In the genomic region with DNA sequence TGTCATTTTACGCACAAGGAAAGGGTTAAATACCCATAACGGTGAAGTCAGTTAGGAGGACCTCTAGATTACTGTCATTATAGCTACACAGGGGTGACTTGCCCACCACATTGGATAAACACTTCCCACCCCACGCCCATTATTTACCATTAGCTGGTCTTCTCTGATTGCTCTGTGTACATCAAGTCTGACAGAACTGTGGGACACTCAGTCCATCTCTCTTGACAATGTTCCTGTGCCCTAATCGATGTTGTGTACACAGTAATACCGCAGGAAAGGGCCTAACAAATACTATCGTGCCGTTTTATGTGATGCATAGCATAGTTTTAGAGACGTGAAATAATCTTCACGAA, we compare ENCODE assay signal across 8 mouse cellular contexts. TPM values are rescaled to one million over a fixed set of nuclear protein-coding genes. Genes with fewer than 3 reads are reported as not detected.
DNase-seq lines count a peak whose midpoint lies in the region; ATAC-seq and TF ChIP-seq lines count a peak whose summit lies in the region.

No protein-coding gene starts in this region.

- peak overlapping the region; percentile 87 for H3K4me2 ChIP-seq in heart, embryonic 11.5 days

- H3K9me3 ChIP-seq in heart, embryonic 11.5 days (replicated peaks; ENCODE audit: control insufficient read depth, low read length): no peaks in the 10 kb centered on the region
- H3K9me3 ChIP-seq in ES-E14 (ENCODE audit: control insufficient read depth, insufficient read depth, low read depth, low read length): no peaks in the 10 kb centered on the region
- H3K9me3 ChIP-seq in hindbrain, embryonic 10.5 days: no peaks in the 10 kb centered on the region

- H3K4me1 ChIP-seq in heart, embryonic 11.5 days (ENCODE audit: control insufficient read depth, insufficient read depth, low read length): peaks cover 7% of the 10 kb centered on the region; the same call in 1 of the 2 replicates
- peaks cover 6 to 9% of the 10 kb centered on the region in 2 experiments; a peak in 3 of 4 replicates for H3K4me1 ChIP-seq in ES-E14 (ENCODE audit: control insufficient read depth in 2 of 2, insufficient read depth in 2 of 2, low read length in 2 of 2, poor library complexity in 1 of 2)
- peaks cover 28% of the 10 kb centered on the region for H3K4me1 ChIP-seq in hindbrain, embryonic 10.5 days (replicated peaks)

- no peaks in the 10 kb centered on the region for H3K36me3 ChIP-seq in heart, embryonic 11.5 days (ENCODE audit: control insufficient read depth, insufficient read depth, low read length)
- no peaks in the 10 kb centered on the region for H3K36me3 ChIP-seq in ES-E14 (ENCODE audit: control insufficient read depth, insufficient read depth, low read length, poor library complexity, severe bottlenecking)
- H3K36me3 ChIP-seq in hindbrain, embryonic 10.5 days: no peaks in the 10 kb centered on the region

- H3K9ac ChIP-seq in heart, embryonic 11.5 days (ENCODE audit: low read depth, low read length): peak overlapping the region; percentile 92
- peak overlapping the region; percentile 77; the same call in 1 of the 2 replicates for H3K9ac ChIP-seq in ES-E14 (ENCODE audit: insufficient read depth, low read depth, low read length, poor library complexity, severe bottlenecking)

- H3K27me3 ChIP-seq in heart, embryonic 11.5 days (ENCODE audit: control insufficient read depth, insufficient read depth, low read length): no peaks in the 10 kb centered on the region
- no peaks in the 10 kb centered on the region for H3K27me3 ChIP-seq in hindbrain, embryonic 10.5 days (ENCODE audit: insufficient read depth, poor library complexity, severe bottlenecking)

- peak overlapping the region; percentile 93 for H3K4me3 ChIP-seq in heart, embryonic 11.5 days (ENCODE audit: low read depth, low read length)
- peak overlapping the region; percentile 76 to 95 for H3K4me3 ChIP-seq in ES-E14 (ENCODE audit: insufficient read depth in 1 of 2, low read depth in 1 of 2, low read length in 2 of 2, poor library complexity in 1 of 2, severe bottlenecking in 1 of 2)
- peak overlapping the region; percentile 81 for H3K4me3 ChIP-seq in hindbrain, embryonic 10.5 days

- in situ Hi-C loops in ES-E14 (cut with MboI; ENCODE audit: low sequenced_read_pairs in 2 of 2, unreplicated experiment in 2 of 2): no loop called here

- whole genome bisulfite sequencing in heart, embryonic 11.5 days (ENCODE audit: insufficient replicate concordance): 7% methylated on average over 9 of the region's 9 CpGs
- WGBS in hindbrain, embryonic 10.5 days: 7% methylated on average over 9 of the region's 9 CpGs

- 0 out of 2 replicates have a peak, but pooled peaks have one; percentile 18 for ATAC-seq in heart, embryonic 11.5 days (replicated peaks; ENCODE audit: insufficient number of reproducible peaks, low FRiP score, low TSS enrichment)
- peak; percentile 19 for ATAC-seq in megakaryocyte, adult 5-6 weeks (ENCODE audit: poor library complexity, severe bottlenecking)

- DNase-seq in heart, adult 8-10 months (ENCODE audit: low spot score): no peak
- DNase-seq in ES-E14 (ENCODE audit: low read depth, low spot score): no peak
- no peak for DNase-seq in hindbrain, embryonic 10.5 days (ENCODE audit: low spot score)
- no peak for DNase-seq in embryo, embryonic 11 days
- no peak for DNase-seq in MN1 (ENCODE audit: low spot score)
- DNase-seq in thymus, postnatal 10 days (ENCODE audit: low spot score in 2 of 2): no peak

- H3K27ac ChIP-seq in heart, embryonic 11.5 days (ENCODE audit: low read depth, low read length): peak overlapping the region; percentile 57
- no peak overlapping the region; the same call in 1 of the 2 replicates for H3K27ac ChIP-seq in ES-E14 (ENCODE audit: insufficient read depth, low read depth, low read length, poor library complexity, severe bottlenecking)
- H3K27ac ChIP-seq in hindbrain, embryonic 10.5 days: peak overlapping the region; percentile 94

TF ChIP-seq in ES-E14, 5 proteins besides CTCF, POLR2A, EP300 and RAD21:
- 0 out of 2 replicates have a peak, but pooled peaks have one; percentile 37 for TF ChIP-seq ZNF384 (IDR thresholded peaks at IDR 0.05; ENCODE audit: low read depth, low read length)
- TF ChIP-seq MAFK (IDR thresholded peaks at IDR 0.05; ENCODE audit: insufficient read depth, low read depth, low read length): no peak
- no peak for TF ChIP-seq ZC3H11A (IDR thresholded peaks at IDR 0.05; ENCODE audit: borderline replicate concordance, low read depth, low read length)
- TF ChIP-seq CHD2 (IDR thresholded peaks at IDR 0.05; ENCODE audit: low read depth, low read length): no peak
- no peak for TF ChIP-seq HCFC1 (IDR thresholded peaks at IDR 0.05; ENCODE audit: borderline replicate concordance, insufficient read depth, low read length)

RNA-seq across cellular contexts. Expression of gene Rbbp5, which starts 0.6 kb away (rescaled TPM):
- 32.4 and 40.1 TPM in 2 replicates for polyA plus RNA-seq in heart, embryonic 11.5 days (2014; fragmentation: Nextera tagmentation; extraction: Ambion mirVana)
- total RNA-seq in heart, adult 8-10 months (2022): 10 to 100 TPM; 15.8 to 29.0 (median 21.0) TPM
- total RNA-seq in ES-E14 (2012; rRNA removed): 45.0 and 51.7 TPM in 2 replicates
- 47.4 and 60.0 TPM in 2 replicates for polyA plus RNA-seq in hindbrain, embryonic 10.5 days (2016; fragmentation: Nextera tagmentation; extraction: Ambion mirVana)
- total RNA-seq in megakaryocyte, adult 5-6 weeks (2015): 47.9 and 53.9 TPM in 2 replicates
- total RNA-seq in megakaryocyte, adult 5-6 weeks (2017): 63.0 and 72.4 TPM in 2 replicates

RNA-seq across cellular contexts. Expression of gene Tmem81, which starts 29.5 kb away (rescaled TPM):
- 1.1 and 1.3 TPM in 2 replicates for polyA plus RNA-seq in heart, embryonic 11.5 days (2014; fragmentation: Nextera tagmentation; extraction: Ambion mirVana)
- 1 to 10 TPM; 1.5 to 2.6 (median 1.8) TPM for total RNA-seq in heart, adult 8-10 months (2022)
- total RNA-seq in ES-E14 (2012; rRNA removed): 4.3 and 6.8 TPM in 2 replicates
- polyA plus RNA-seq in hindbrain, embryonic 10.5 days (2016; fragmentation: Nextera tagmentation; extraction: Ambion mirVana): 1.1 and 1.9 TPM in 2 replicates
- 4.9 and 5.4 TPM in 2 replicates for total RNA-seq in megakaryocyte, adult 5-6 weeks (2015)
- total RNA-seq in megakaryocyte, adult 5-6 weeks (2017): 4.8 and 5.9 TPM in 2 replicates

RNA-seq across cellular contexts. Expression of gene Dstyk, which starts 59.2 kb away (rescaled TPM):
- 11.6 and 11.9 TPM in 2 replicates for polyA plus RNA-seq in heart, embryonic 11.5 days (2014; fragmentation: Nextera tagmentation; extraction: Ambion mirVana)
- total RNA-seq in heart, adult 8-10 months (2022): 10 to 100 TPM; 15.3 to 16.7 (median 16.0) TPM
- 6.5 and 8.4 TPM in 2 replicates for total RNA-seq in ES-E14 (2012; rRNA removed)
- 10.6 and 12.3 TPM in 2 replicates for polyA plus RNA-seq in hindbrain, embryonic 10.5 days (2016; fragmentation: Nextera tagmentation; extraction: Ambion mirVana)
- 17.2 and 19.5 TPM in 2 replicates for total RNA-seq in megakaryocyte, adult 5-6 weeks (2015)
- 24.8 and 36.6 TPM in 2 replicates for total RNA-seq in megakaryocyte, adult 5-6 weeks (2017)
